Mouse (Mus musculus) MEL (cell line): Measurements from ENCODE around the gene Lrrc4c. TPM values are rescaled to one million over a fixed set of nuclear protein-coding genes. Genes with fewer than 3 reads are reported as not detected.

Experiments used
- DNase-seq: peaks from one replicate; pipeline ENCODE4 v3.0.0; 2011; ENCODE audit warnings: low read depth, low spot score
- H3K27ac ChIP-seq: 2 replicates; pipeline ENCODE4 v1.5.1; 2012; ENCODE audit warnings: low read depth, mild to moderate bottlenecking, control low read depth, low read length, moderate library complexity; ENCODE audit not compliant: control insufficient read depth
- H3K27me3 ChIP-seq, 2 experiments: fragments of 150-350 bp in 1 of 2; sonication (generic) in 1 of 2; 2 replicates each; pipeline ENCODE4 v1.6.1; 2012; ENCODE audit warnings: low read length in 2 of 2, mild to moderate bottlenecking in 2 of 2, improper control_type of control experiment in 1 of 2, moderate library complexity in 1 of 2; ENCODE audit not compliant: insufficient read depth in 2 of 2, control insufficient read depth in 1 of 2
- H3K36me3 ChIP-seq, 2 experiments: 2 replicates each; pipeline ENCODE4 v1.6.1; 2012 to 2014; ENCODE audit warnings: low read length in 2 of 2, improper control_type of control experiment in 1 of 2, inconsistent platforms in 1 of 2, mild to moderate bottlenecking in 1 of 2; ENCODE audit not compliant: insufficient read depth in 2 of 2, control insufficient read depth in 1 of 2
- H3K4me1 ChIP-seq, 2 experiments: fragments of 150-350 bp in 1 of 2; sonication (generic) in 1 of 2; 2 replicates each; pipeline ENCODE4 v1.6.1; 2012; ENCODE audit warnings: low read length in 2 of 2, improper control_type of control experiment in 1 of 2, mild to moderate bottlenecking in 1 of 2; ENCODE audit not compliant: insufficient read depth in 2 of 2, control insufficient read depth in 1 of 2
- H3K4me3 ChIP-seq, 2 experiments: fragments of 150-350 bp in 1 of 2; sonication (generic) in 1 of 2; 2 replicates each; pipeline ENCODE4 v1.5.1; 2012; ENCODE audit warnings: low read depth in 2 of 2, low read length in 2 of 2, mild to moderate bottlenecking in 2 of 2, moderate library complexity in 2 of 2, control low read depth in 1 of 2, improper control_type of control experiment in 1 of 2; ENCODE audit not compliant: control insufficient read depth in 1 of 2, insufficient read depth in 1 of 2
- H3K79me2 ChIP-seq: 2 replicates; pipeline ENCODE4 v1.6.1; 2012; ENCODE audit warnings: mild to moderate bottlenecking, low read length, moderate library complexity; ENCODE audit not compliant: control insufficient read depth, poor library complexity, insufficient read depth
- H3K9ac ChIP-seq: 2 replicates; pipeline ENCODE4 v1.6.1; 2012; ENCODE audit warnings: low read depth, mild to moderate bottlenecking, control low read depth, low read length, moderate library complexity; ENCODE audit not compliant: control insufficient read depth, poor library complexity, severe bottlenecking
- H3K9me3 ChIP-seq: fragments of 150-350 bp; sonication (generic); replicated peaks from 2 replicates; pipeline ENCODE4 v1.6.1; 2012; ENCODE audit warnings: mild to moderate bottlenecking, low read length, improper control_type of control experiment, moderate library complexity; ENCODE audit not compliant: insufficient read depth
- CHD1 ChIP-seq: IDR thresholded peaks from 2 replicates; pipeline ENCODE4 v1.6.1; 2012; ENCODE audit warnings: low read depth, mild to moderate bottlenecking, inconsistent platforms, low read length, improper control_type of control experiment
- CHD2 ChIP-seq: IDR thresholded peaks from 2 replicates; pipeline ENCODE4 v1.6.1; 2011; ENCODE audit warnings: low read length, improper control_type of control experiment
- CTCF ChIP-seq, 3 experiments: IDR thresholded peaks in 2 of 3; conservative IDR thresholded peaks in 1 of 3; 2 replicates each; pipeline ENCODE4 v1.5.1; 2011 to 2012; ENCODE audit warnings: low read length in 3 of 3, low read depth in 2 of 3, mild to moderate bottlenecking in 2 of 3, improper control_type of control experiment in 1 of 3, inconsistent platforms in 1 of 3, mixed read lengths in 1 of 3, moderate library complexity in 1 of 3; ENCODE audit not compliant: control insufficient read depth in 1 of 3, insufficient read depth in 1 of 3, poor library complexity in 1 of 3, severe bottlenecking in 1 of 3
- E2F4 ChIP-seq: IDR thresholded peaks from 2 replicates; pipeline ENCODE4 v1.6.1; 2011; ENCODE audit warnings: low read depth, low read length, improper control_type of control experiment, borderline replicate concordance
- ETS1 ChIP-seq: IDR thresholded peaks from 2 replicates; pipeline ENCODE4 v1.6.1; 2012; ENCODE audit warnings: low read depth, mild to moderate bottlenecking, inconsistent platforms, low read length, improper control_type of control experiment, moderate library complexity
- GABPA ChIP-seq: IDR thresholded peaks from 2 replicates; pipeline ENCODE4 v1.6.1; 2012; ENCODE audit warnings: low read depth, mild to moderate bottlenecking, inconsistent platforms, low read length, improper control_type of control experiment, moderate library complexity
- HCFC1 ChIP-seq: IDR thresholded peaks from 2 replicates; pipeline ENCODE4 v1.6.1; 2012; ENCODE audit warnings: low read depth, mild to moderate bottlenecking, inconsistent platforms, low read length, improper control_type of control experiment, moderate library complexity
- KAT2A ChIP-seq: conservative IDR thresholded peaks from 2 replicates; pipeline ENCODE4 v1.6.1; 2012; ENCODE audit warnings: low read depth, low read length, improper control_type of control experiment, inconsistent platforms
- MAFK ChIP-seq: IDR thresholded peaks from 2 replicates; pipeline ENCODE4 v1.6.1; 2011; ENCODE audit warnings: low read depth, mild to moderate bottlenecking, low read length, improper control_type of control experiment, borderline replicate concordance
- MXI1 ChIP-seq: IDR thresholded peaks from 2 replicates; pipeline ENCODE4 v1.6.1; 2011; ENCODE audit warnings: mild to moderate bottlenecking, low read depth, low read length, improper control_type of control experiment
- POLR2AphosphoS2 ChIP-seq: IDR thresholded peaks from 2 replicates; pipeline ENCODE4 v1.6.1; 2011; ENCODE audit warnings: low read length, improper control_type of control experiment
- POLR2AphosphoS5 ChIP-seq: IDR thresholded peaks from 2 replicates; pipeline ENCODE4 v1.6.1; 2012; ENCODE audit warnings: low read depth, borderline replicate concordance, mild to moderate bottlenecking, inconsistent platforms, low read length, moderate library complexity, mixed read lengths
- RAD21 ChIP-seq: IDR thresholded peaks from 2 replicates; pipeline ENCODE4 v1.6.1; 2011; ENCODE audit warnings: mild to moderate bottlenecking, low read depth, low read length, improper control_type of control experiment
- RCOR1 ChIP-seq: IDR thresholded peaks from 2 replicates; pipeline ENCODE4 v1.6.1; 2012; ENCODE audit warnings: low read depth, mild to moderate bottlenecking, inconsistent platforms, low read length, improper control_type of control experiment
- SIN3A ChIP-seq: IDR thresholded peaks from 2 replicates; pipeline ENCODE4 v1.6.1; 2012; ENCODE audit warnings: low read length, improper control_type of control experiment, inconsistent platforms
- SMC3 ChIP-seq: IDR thresholded peaks from 2 replicates; pipeline ENCODE4 v1.6.1; 2011; ENCODE audit warnings: low read depth, low read length, improper control_type of control experiment
- TAL1 ChIP-seq: IDR thresholded peaks from 2 replicates; pipeline ENCODE4 v1.6.1; 2012; ENCODE audit warnings: mild to moderate bottlenecking, inconsistent platforms, low read length, moderate library complexity, mixed read lengths
- TBP ChIP-seq: IDR thresholded peaks from 2 replicates; pipeline ENCODE4 v1.8.0; 2011; ENCODE audit warnings: low read depth, low read length, improper control_type of control experiment
- TCF12 ChIP-seq: IDR thresholded peaks from 2 replicates; pipeline ENCODE4 v1.6.1; 2014; ENCODE audit warnings: low read depth, mild to moderate bottlenecking, inconsistent platforms, low read length, improper control_type of control experiment, moderate library complexity
- UBTF ChIP-seq: IDR thresholded peaks from 2 replicates; pipeline ENCODE4 v1.6.1; 2012; ENCODE audit warnings: low read depth, mild to moderate bottlenecking, inconsistent platforms, low read length, improper control_type of control experiment, moderate library complexity, borderline replicate concordance; ENCODE audit not compliant: insufficient read depth
- USF2 ChIP-seq, 2 experiments: IDR thresholded peaks; 2 replicates each; pipeline ENCODE4 v1.6.1; 2011 to 2012; ENCODE audit warnings: improper control_type of control experiment in 2 of 2, low read length in 2 of 2, borderline replicate concordance in 1 of 2, inconsistent platforms in 1 of 2, low read depth in 1 of 2, mild to moderate bottlenecking in 1 of 2; ENCODE audit not compliant: insufficient read depth in 1 of 2
- ZKSCAN1 ChIP-seq: IDR thresholded peaks from 2 replicates; pipeline ENCODE4 v1.6.1; 2012; ENCODE audit warnings: low read depth, mild to moderate bottlenecking, inconsistent platforms, low read length, improper control_type of control experiment, moderate library complexity
- ZNF384 ChIP-seq: IDR thresholded peaks from 2 replicates; pipeline ENCODE4 v1.6.1; 2012; ENCODE audit warnings: low read depth, mild to moderate bottlenecking, inconsistent platforms, low read length, improper control_type of control experiment
- polyA plus RNA-seq, 2 experiments: library from polyadenylated mRNA; stranded (reverse) in 1 of 2; unstranded in 1 of 2; fragments of >175 nt in 1 of 2; fragments of >200 nt in 1 of 2; gene quantifications; 2 replicates each; pipeline versions ENCODE4 v1.2.1 to v1.2.4; 2012; ENCODE audit warnings: low replicate concordance in 2 of 2, low read depth in 1 of 2; ENCODE audit not compliant: insufficient read length in 2 of 2, insufficient read depth in 1 of 2, missing spikeins in 1 of 2
- total RNA-seq: library from RNA; depleted of rRNA; stranded (reverse); fragments of 300-350 nt; gene quantifications from 2 replicates; pipeline ENCODE4 v1.2.3, GENCODE M21; 2012

Gene Lrrc4c
- total and polyA plus RNA-seq, 3 experiments = not detected

- Histone ChIP-seq H3K9me3 (no peaks in the 10 kb centered on the region), H3K36me3 (no peaks in the 10 kb centered on the region), H3K4me1 (no peaks in the 10 kb centered on the region), H3K9ac (no peak overlapping the region), H3K79me2 (no peaks in the 10 kb centered on the region), H3K27ac (no peak overlapping the region), H3K4me3 (no peak overlapping the region), H3K27me3 (no peaks in the 10 kb centered on the region)
- DNase-seq = no peak
- no peak for TF ChIP-seq POLR2AphosphoS5
- TF ChIP-seq E2F4 = no peak
- no peak for TF ChIP-seq ZKSCAN1
- no peak for TF ChIP-seq ZNF384
- TF ChIP-seq POLR2AphosphoS2 = no peak
- no peak for TF ChIP-seq HCFC1
- no peak for TF ChIP-seq UBTF
These were observed 956.7 kb downstream of the Lrrc4c start for GRCm38 (mm10) chr2:97274651-97275050.

- H3K9ac ChIP-seq = no peak overlapping the region
These were observed 967.0 kb downstream of the Lrrc4c start for GRCm38 (mm10) chr2:97284986-97285385.

GRCm38 (mm10) chr2:97294216-97294615, 976.2 kb downstream of the Lrrc4c start:
- DNase-seq = no peak
- H3K79me2 ChIP-seq = no peaks in the 10 kb centered on the region
- H3K27me3 ChIP-seq = no peaks in the 10 kb centered on the region

More at GRCm38 (mm10) chr2:97284986-97285385, 967.0 kb downstream of the Lrrc4c start:
- Histone ChIP-seq H3K79me2 (no peaks in the 10 kb centered on the region), H3K27ac (no peak overlapping the region), H3K36me3 (no peaks in the 10 kb centered on the region), H3K9me3 (no peaks in the 10 kb centered on the region), H3K4me1 (no peaks in the 10 kb centered on the region), H3K4me3 (no peak overlapping the region), H3K27me3 (no peaks in the 10 kb centered on the region)
- TF ChIP-seq TCF12 (no peak), SIN3A (no peak), CHD2 (no peak), TBP (no peak), HCFC1 (no peak), MAFK (no peak), RAD21 (no peak), SMC3 (no peak), MXI1 (no peak)
- no peak for DNase-seq

More at GRCm38 (mm10) chr2:97294216-97294615, 976.2 kb downstream of the Lrrc4c start:
- H3K9me3 ChIP-seq = no peaks in the 10 kb centered on the region
- TF ChIP-seq USF2 (IDR thresholded peaks at IDR 0.05; ENCODE audit: borderline replicate concordance in 1 of 2, insufficient read depth in 1 of 2, low read depth in 1 of 2, low read length in 2 of 2) = no peak
- TF ChIP-seq RCOR1 = no peak
- no peak for TF ChIP-seq KAT2A
- TF ChIP-seq CHD2 = no peak
- no peak for TF ChIP-seq E2F4
- TF ChIP-seq ZKSCAN1 = no peak
- TF ChIP-seq CHD1 = no peak
- TF ChIP-seq CTCF (IDR thresholded peaks at IDR 0.05 in 2 of 3, conservative IDR thresholded peaks at IDR 0.05 in 1 of 3; ENCODE audit: control insufficient read depth in 1 of 3, insufficient read depth in 1 of 3, low read depth in 2 of 3, low read length in 3 of 3, poor library complexity in 1 of 3, severe bottlenecking in 1 of 3) = no peak
- TF ChIP-seq TAL1 = no peak
- no peak for TF ChIP-seq GABPA
- no peak for TF ChIP-seq ETS1
- TF ChIP-seq, all 39 proteins: peak for 0
- Histone ChIP-seq H3K9ac (no peak overlapping the region), H3K36me3 (no peaks in the 10 kb centered on the region), H3K4me1 (no peaks in the 10 kb centered on the region), H3K4me3 (no peak overlapping the region), H3K27ac (no peak overlapping the region)
